Mouse (Mus musculus) midbrain, embryonic 10.5 days (tissue): ENCODE results near the gene Rpl26. TPM values are rescaled to one million over a fixed set of nuclear protein-coding genes. Genes with fewer than 3 reads are reported as not detected.

Experiments used
- DNase-seq: peaks from one replicate; pipeline ENCODE4 v3.0.0-alpha.2; 2017; ENCODE audit warnings: low spot score
- H3K27ac ChIP-seq: fragments of 300-500 bp; sonication (generic); replicated peaks from 2 replicates; pipeline ENCODE4 v1.5.1; 2016; ENCODE audit warnings: mild to moderate bottlenecking
- H3K27me3 ChIP-seq: fragments of 300-500 bp; sonication (generic); 2 replicates; pipeline ENCODE4 v1.6.1; 2016; ENCODE audit warnings: low read depth, mild to moderate bottlenecking; ENCODE audit not compliant: poor library complexity, severe bottlenecking
- H3K36me3 ChIP-seq: fragments of 300-500 bp; sonication (generic); 2 replicates; pipeline ENCODE4 v1.6.1; 2016; ENCODE audit warnings: mild to moderate bottlenecking, moderate library complexity
- H3K4me1 ChIP-seq: fragments of 300-500 bp; sonication (generic); 2 replicates; pipeline ENCODE4 v1.6.1; 2016
- H3K4me3 ChIP-seq: fragments of 300-500 bp; sonication (generic); 2 replicates; pipeline ENCODE4 v1.5.1; 2016; ENCODE audit warnings: mild to moderate bottlenecking, moderate library complexity
- H3K9me3 ChIP-seq: fragments of 300-500 bp; sonication (generic); replicated peaks from 2 replicates; pipeline ENCODE4 v1.6.1; 2016; ENCODE audit warnings: mild to moderate bottlenecking
- WGBS: fragments of 180-500 bp; shearing (Covaris S2); methylation state at CpG from one replicate; pipeline ENCODE4 v1.1.7; 2016; 5-methylcytosine and 5-hydroxymethylcytosine counted together
- polyA plus RNA-seq: library from polyadenylated mRNA; unstranded; fragments of >200 nt; fragmentation: Nextera tagmentation; extraction: Ambion mirVana; gene quantifications from 2 replicates; pipeline ENCODE4 v1.2.1, GENCODE M21; 2016

The Rpl26 gene
- polyA plus RNA-seq, 1 experiment from 2014 or later = 1,017 TPM

DNA sequence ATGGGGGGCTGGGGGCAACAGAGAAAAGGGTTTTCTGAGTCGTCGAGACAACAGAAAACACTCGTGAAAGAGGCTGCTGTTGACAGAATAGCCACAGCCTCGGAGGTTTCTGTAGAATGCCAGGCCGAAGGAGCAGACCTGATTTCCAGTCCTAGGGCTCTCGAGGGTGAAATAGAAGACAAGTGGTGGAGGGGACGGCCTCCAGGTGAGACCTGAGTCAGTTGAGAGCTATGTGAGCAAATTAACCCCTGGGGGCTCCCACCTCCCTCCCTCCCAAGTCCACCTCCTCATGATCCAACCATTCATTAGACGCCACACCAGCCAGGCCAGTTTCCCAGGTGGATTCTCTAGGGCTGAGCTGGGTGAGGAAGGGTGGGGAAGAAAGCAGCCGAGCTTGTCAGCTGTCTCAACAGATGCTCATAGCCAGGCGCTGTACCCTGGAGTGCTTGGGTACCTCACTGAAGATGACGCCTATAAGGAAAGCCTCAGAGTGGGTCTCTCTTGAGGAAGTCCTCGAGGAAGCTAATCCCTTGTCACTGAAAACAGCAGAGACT, 7.4 kb upstream of the Rpl26 start:
- DNase-seq = no peak
- no peaks in the 10 kb centered on the region for H3K9me3 ChIP-seq
- WGBS = 76% methylated on average over 12 of the region's 12 CpGs
- H3K27ac ChIP-seq = no peak overlapping the region
- no peaks in the 10 kb centered on the region for H3K27me3 ChIP-seq
- no peaks in the 10 kb centered on the region for H3K36me3 ChIP-seq
- H3K4me1 ChIP-seq = no peaks in the 10 kb centered on the region
- H3K4me3 ChIP-seq = no peak overlapping the region

DNA sequence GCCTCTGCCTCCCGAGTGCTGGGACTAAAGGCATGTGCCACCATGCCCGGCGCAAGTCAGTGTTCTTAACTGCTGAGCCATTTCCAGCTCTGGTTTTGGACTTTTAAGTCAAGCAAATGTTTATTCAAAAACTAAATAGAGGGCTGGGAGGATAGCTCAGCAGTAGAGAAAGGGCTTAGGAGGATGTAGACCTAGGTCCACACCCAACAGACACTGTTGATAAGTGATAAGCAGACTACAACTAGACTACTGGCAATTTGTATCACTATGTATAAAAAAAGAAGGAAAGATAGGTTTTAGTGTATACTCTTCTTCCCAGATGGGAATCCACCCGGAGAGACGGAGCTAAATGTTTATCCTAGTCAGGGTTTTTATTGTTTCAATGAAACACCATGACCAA, 5.1 kb upstream of the Rpl26 start:
- no peak for DNase-seq
- Histone ChIP-seq H3K9me3 (no peaks in the 10 kb centered on the region), H3K36me3 (no peaks in the 10 kb centered on the region), H3K27me3 (no peaks in the 10 kb centered on the region), H3K4me3 (no peak overlapping the region), H3K4me1 (peaks cover 6% of the 10 kb centered on the region), H3K27ac (no peak overlapping the region)
- WGBS = 93% methylated on average over 5 of the region's 5 CpGs

- H3K9me3 ChIP-seq = no peaks in the 10 kb centered on the region
- 41% methylated on average over 4 of the region's 4 CpGs for WGBS
- no peak for DNase-seq
- no peaks in the 10 kb centered on the region for H3K27me3 ChIP-seq
- H3K36me3 ChIP-seq = no peaks in the 10 kb centered on the region
- H3K4me1 ChIP-seq = peaks cover 6% of the 10 kb centered on the region
- H3K4me3 ChIP-seq = no peak overlapping the region
- no peak overlapping the region for H3K27ac ChIP-seq
Measured at GRCm38 (mm10) chr11:68897120-68897519, 4.3 kb upstream of the Rpl26 start.

DNA sequence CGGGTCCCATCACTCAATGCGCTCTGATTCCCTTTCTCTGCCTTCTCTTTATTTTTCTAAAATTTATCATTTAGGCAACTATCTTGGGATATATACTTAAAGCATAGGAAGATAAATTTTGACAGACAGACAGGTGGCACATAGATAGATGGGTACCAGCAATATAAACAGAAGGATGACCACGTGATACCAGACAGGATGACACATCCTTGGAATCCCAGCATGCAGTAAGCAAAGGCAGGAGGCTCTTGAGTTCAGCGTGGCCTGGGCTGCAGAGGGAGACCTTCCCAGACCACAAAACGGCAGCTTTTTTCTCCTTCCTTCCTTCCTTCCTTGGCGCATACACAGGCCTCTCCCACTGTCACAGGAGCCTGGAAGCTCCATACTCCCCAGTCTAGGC, 3.5 kb upstream of the Rpl26 start:
- no peaks in the 10 kb centered on the region for H3K27me3 ChIP-seq
- H3K4me1 ChIP-seq = peaks cover 12% of the 10 kb centered on the region
- H3K27ac ChIP-seq = no peak overlapping the region
- DNase-seq = no peak
- 72% methylated on average over 6 of the region's 6 CpGs for WGBS
- H3K9me3 ChIP-seq = no peaks in the 10 kb centered on the region
- no peak overlapping the region for H3K4me3 ChIP-seq
- H3K36me3 ChIP-seq = peaks cover 5% of the 10 kb centered on the region

DNA sequence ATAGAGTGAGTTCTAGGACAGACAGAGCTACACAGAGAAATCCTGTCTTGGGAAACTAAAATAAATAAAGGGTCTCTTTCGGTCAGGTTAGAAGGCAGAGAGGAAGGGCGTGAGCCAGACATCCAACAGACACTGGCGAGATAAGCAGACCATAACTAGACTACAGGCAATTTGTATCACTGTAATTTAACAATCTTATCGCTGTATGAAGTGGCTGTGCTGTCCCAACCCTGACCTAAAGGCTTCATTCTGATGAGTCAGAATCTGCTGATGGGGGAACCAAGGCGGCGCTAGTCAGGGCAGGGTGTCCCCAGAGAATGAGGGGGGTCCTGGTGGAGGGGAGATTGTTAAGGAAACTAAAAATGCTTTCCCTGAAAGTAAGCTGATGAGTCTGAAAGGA, 2.6 kb upstream of the Rpl26 start:
- H3K9me3 ChIP-seq = no peaks in the 10 kb centered on the region
- no peak for DNase-seq
- no peaks in the 10 kb centered on the region for H3K27me3 ChIP-seq
- no peak overlapping the region for H3K4me3 ChIP-seq
- H3K36me3 ChIP-seq = peaks cover 15% of the 10 kb centered on the region
- H3K4me1 ChIP-seq = peaks cover 17% of the 10 kb centered on the region
- WGBS = 91% methylated on average over 6 of the region's 6 CpGs
- H3K27ac ChIP-seq = no peak overlapping the region

- 90% methylated on average over 8 of the region's 8 CpGs for WGBS
- peaks cover 17% of the 10 kb centered on the region for H3K4me1 ChIP-seq
- H3K36me3 ChIP-seq = peaks cover 25% of the 10 kb centered on the region
- H3K4me3 ChIP-seq = no peak overlapping the region
- H3K9me3 ChIP-seq = no peaks in the 10 kb centered on the region
- no peaks in the 10 kb centered on the region for H3K27me3 ChIP-seq
- H3K27ac ChIP-seq = no peak overlapping the region
- no peak for DNase-seq
Measured at GRCm38 (mm10) chr11:68899815-68900214, 1.6 kb upstream of the Rpl26 start.

DNA sequence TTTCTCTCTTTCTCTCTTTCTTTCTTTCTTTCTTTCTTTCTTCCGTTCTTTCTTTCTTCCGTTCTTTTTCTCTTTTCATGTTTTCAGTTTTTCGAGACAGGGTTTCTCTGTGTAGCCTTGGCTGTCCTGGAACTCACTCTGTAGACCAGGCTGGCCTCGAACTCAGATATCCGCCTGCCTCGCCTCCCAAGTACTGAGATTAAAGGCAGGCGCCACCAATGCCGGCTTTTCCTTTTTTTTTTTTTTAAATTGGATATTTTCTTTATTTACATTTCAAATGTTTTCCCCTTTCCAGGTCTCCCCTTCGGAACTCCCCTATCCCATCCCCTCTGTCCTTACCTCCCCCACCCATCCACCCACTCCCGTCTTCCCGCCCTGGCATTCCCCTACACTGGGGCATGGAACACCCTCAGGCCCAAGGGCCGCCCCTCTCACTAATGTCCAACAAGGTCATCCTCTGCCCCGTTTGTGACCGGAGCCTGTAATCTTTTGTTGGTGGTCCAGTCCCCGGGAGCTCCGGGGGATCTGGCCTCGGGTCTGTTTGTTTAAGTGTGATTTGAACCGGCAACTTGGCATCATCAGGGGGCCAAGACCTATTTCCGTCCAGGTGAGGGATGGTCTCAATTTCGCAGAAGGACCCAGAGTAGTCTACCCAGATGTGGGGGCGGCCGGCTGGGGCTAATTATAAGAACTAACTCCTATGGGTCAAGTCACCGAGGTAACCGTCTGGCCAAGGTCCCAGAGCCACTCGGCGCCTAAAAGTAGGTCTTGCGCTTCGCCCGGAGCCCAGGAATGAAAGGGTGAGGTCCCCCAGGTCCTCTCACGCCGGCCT, 648 bp upstream of the Rpl26 start:
- Histone ChIP-seq H3K9me3 (no peaks in the 10 kb centered on the region), H3K4me3 (peak overlapping the region; percentile 85), H3K4me1 (peaks cover 17% of the 10 kb centered on the region), H3K27me3 (no peaks in the 10 kb centered on the region), H3K36me3 (peaks cover 34% of the 10 kb centered on the region), H3K27ac (peak overlapping the region; percentile 97)
- no peak for DNase-seq
- whole genome bisulfite sequencing = 28% methylated on average over 31 of the region's 31 CpGs

GRCm38 (mm10) chr11:68902047-68902364, 623 bp downstream of the Rpl26 start:
- H3K36me3 ChIP-seq = peaks cover 47% of the 10 kb centered on the region
- peak overlapping the region; percentile 97 for H3K27ac ChIP-seq
- H3K4me1 ChIP-seq = peaks cover 17% of the 10 kb centered on the region
- H3K27me3 ChIP-seq = no peaks in the 10 kb centered on the region
- DNase-seq = no peak
- no peaks in the 10 kb centered on the region for H3K9me3 ChIP-seq
- 2% methylated on average over 10 of the region's 10 CpGs for WGBS
- peak overlapping the region; percentile 85 for H3K4me3 ChIP-seq

DNA sequence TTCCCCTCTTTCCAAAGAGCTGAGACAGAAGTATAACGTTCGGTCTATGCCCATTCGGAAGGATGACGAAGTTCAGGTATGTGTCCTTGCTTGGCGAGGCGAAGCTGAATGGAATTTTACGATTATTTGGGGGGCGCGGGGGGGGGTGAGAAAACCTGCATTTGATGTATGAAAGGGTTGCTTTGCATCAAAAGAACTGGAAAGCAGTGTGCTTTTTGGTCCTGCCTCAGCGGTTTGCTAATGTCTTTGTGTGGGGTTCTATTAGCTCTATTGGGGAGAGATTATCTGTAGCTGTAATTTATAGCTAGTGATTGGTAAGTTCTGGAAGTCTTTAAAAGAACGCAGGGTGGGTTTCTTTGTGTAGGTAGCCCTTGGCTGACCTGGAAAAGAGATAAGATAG, 984 bp downstream of the Rpl26 start:
- Histone ChIP-seq H3K4me3 (peak overlapping the region; percentile 85), H3K9me3 (no peaks in the 10 kb centered on the region), H3K27me3 (no peaks in the 10 kb centered on the region), H3K4me1 (peaks cover 17% of the 10 kb centered on the region), H3K27ac (peak overlapping the region; percentile 97), H3K36me3 (peaks cover 50% of the 10 kb centered on the region)
- no peak for DNase-seq
- WGBS = 9% methylated on average over 11 of the region's 11 CpGs

GRCm38 (mm10) chr11:68902823-68903222, 1.4 kb downstream of the Rpl26 start:
- H3K9me3 ChIP-seq = no peaks in the 10 kb centered on the region
- peak overlapping the region; percentile 85 for H3K4me3 ChIP-seq
- H3K4me1 ChIP-seq = peaks cover 17% of the 10 kb centered on the region
- WGBS = 85% methylated on average over 5 of the region's 5 CpGs
- DNase-seq = no peak
- peak overlapping the region; percentile 97 for H3K27ac ChIP-seq
- H3K27me3 ChIP-seq = no peaks in the 10 kb centered on the region
- peaks cover 55% of the 10 kb centered on the region for H3K36me3 ChIP-seq

- DNase-seq = no peak
- WGBS = 94% methylated on average over 2 of the region's 2 CpGs
- Histone ChIP-seq H3K27me3 (no peaks in the 10 kb centered on the region), H3K9me3 (no peaks in the 10 kb centered on the region), H3K27ac (no peak overlapping the region), H3K36me3 (peaks cover 56% of the 10 kb centered on the region), H3K4me1 (peaks cover 17% of the 10 kb centered on the region), H3K4me3 (no peak overlapping the region)
Measured at GRCm38 (mm10) chr11:68903775-68904174, 2.4 kb downstream of the Rpl26 start.

DNA sequence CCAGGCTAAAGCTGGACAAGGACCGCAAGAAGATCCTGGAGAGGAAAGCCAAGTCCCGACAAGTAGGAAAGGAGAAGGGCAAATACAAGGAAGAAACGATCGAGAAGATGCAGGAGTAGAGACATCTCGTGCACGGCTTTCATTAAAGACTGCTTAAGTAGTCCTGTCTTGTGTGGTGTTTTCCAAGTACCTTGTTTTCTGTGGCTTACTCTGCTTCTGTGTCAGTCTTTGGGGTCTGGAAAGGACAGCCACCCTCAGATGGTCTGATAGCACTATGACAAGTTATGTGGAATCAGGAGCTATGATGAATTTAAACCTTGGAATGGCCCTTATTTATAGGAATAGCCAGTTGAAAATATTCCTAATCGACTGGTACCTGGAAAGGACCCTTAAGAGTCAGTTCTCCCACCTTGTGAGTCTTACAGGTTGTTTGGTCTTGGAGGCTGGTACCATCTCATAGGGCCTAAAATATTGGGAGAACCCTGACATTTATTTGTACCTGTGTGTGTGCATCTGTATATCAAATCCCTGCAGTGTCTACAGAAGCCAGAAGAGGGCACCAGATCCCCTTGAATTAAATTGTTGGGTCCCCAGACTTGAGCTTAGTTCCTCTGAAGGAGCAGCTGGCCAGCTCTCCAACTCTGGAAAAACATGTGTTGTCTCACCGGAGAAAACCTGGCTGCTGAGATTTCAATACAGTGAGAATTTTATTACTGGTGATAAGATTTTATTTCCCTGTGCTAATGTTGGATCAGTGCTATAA, 3.2 kb downstream of the Rpl26 start:
- WGBS = 91% methylated on average over 8 of the region's 8 CpGs
- H3K4me3 ChIP-seq = no peak overlapping the region
- peaks cover 56% of the 10 kb centered on the region for H3K36me3 ChIP-seq
- no peak overlapping the region for H3K27ac ChIP-seq
- H3K9me3 ChIP-seq = no peaks in the 10 kb centered on the region
- peaks cover 22% of the 10 kb centered on the region for H3K4me1 ChIP-seq
- DNase-seq = peak; percentile 69
- no peaks in the 10 kb centered on the region for H3K27me3 ChIP-seq

DNA sequence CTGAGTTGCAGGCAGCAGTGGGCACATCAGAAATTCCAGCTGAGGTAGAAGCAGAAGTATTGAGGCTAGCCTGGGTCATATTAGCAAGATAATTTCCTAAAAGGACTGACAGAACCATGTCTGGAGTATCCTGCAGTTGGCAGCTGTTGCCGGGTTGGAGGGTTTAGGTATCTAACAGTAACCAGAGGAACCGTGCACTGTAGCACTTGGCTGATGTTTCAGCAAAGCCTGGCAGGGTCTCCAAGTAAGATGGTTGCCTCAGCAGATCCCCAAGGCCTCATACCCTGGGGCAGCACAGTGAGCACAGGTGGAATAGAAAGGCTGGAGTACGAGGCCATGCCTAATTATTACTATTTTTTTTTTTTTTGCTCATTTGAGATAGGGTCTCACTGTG, 3.8 kb downstream of the Rpl26 start:
- Histone ChIP-seq H3K27ac (no peak overlapping the region), H3K36me3 (peaks cover 56% of the 10 kb centered on the region), H3K9me3 (no peaks in the 10 kb centered on the region), H3K27me3 (no peaks in the 10 kb centered on the region), H3K4me1 (peaks cover 22% of the 10 kb centered on the region), H3K4me3 (no peak overlapping the region)
- no peak for DNase-seq
- WGBS = 92% methylated on average over 3 of the region's 3 CpGs
